Mouse (Mus musculus): ENCODE results near the gene Zyg11b. TPM values are rescaled to one million over a fixed set of nuclear protein-coding genes. Genes with fewer than 3 reads are reported as not detected.

The Zyg11b gene
- 41.2 TPM for total RNA-seq (2023)

GRCm38 (mm10) chr4:108300670-108301373 is at the start of gene Zyg11b:
TSS of gene Zyg11b (minus strand) at chr4:108301096.

GRCm38 (mm10) chr4:108327730-108328484 is 27.0 kb upstream of the Zyg11b start, which contains the start of gene Coa7:
TSS of gene Coa7 (plus strand) at chr4:108328140.

GRCm38 (mm10) chr4:108217332-108218179 is 83.3 kb downstream of the Zyg11b start, which contains the start of gene Zyg11a:
TSS of gene Zyg11a (minus strand) at chr4:108218048.

Other genes starting within 250 kb of the Zyg11b start
- 1.3 TPM for gene Podn, start 204.7 kb downstream of the Zyg11b start, total RNA-seq (2023)
- gene Scp2, start 156.1 kb downstream of the Zyg11b start, total RNA-seq (2023) = 113 TPM
- gene Echdc2, start 135.7 kb downstream of the Zyg11b start, total RNA-seq (2023) = 0.88 TPM
- gene Zyg11a, start 83.0 kb downstream of the Zyg11b start, total RNA-seq (2023) = not detected
- gene Coa7, start 27.0 kb upstream of the Zyg11b start, total RNA-seq (2023) = 21.4 TPM
- gene Shisal2a, start 82.3 kb upstream of the Zyg11b start, total RNA-seq (2023) = not detected
- 1.6 TPM for gene Gpx7, start 105.9 kb upstream of the Zyg11b start, total RNA-seq (2023)
- gene Tut4, start 158.3 kb upstream of the Zyg11b start, total RNA-seq (2023) = 201 TPM

Measured in CD4-positive naive resting alpha-beta T cell, adult 76 days (primary cell).